Mouse (Mus musculus) liver, adult 2 months (tissue): Measurements from ENCODE around the gene Cenpn. TPM values are rescaled to one million over a fixed set of nuclear protein-coding genes. Genes with fewer than 3 reads are reported as not detected.

Experiments
- DNase-seq: peaks from one replicate; pipeline ENCODE4 v3.0.0-alpha.2; 2011; ENCODE audit warnings: low read depth, low spot score; ENCODE audit errors: extremely low read depth
- H3K27ac ChIP-seq: fragments of 200-500 bp; replicated peaks from 2 replicates; pipeline ENCODE4 v1.5.1; 2012; ENCODE audit warnings: low read depth, mild to moderate bottlenecking, control low read depth, inconsistent platforms, low read length; ENCODE audit not compliant: insufficient read depth
- H3K27me3 ChIP-seq: fragments of 200-500 bp; 2 replicates; pipeline ENCODE4 v1.6.1; 2012; ENCODE audit warnings: mild to moderate bottlenecking, moderate library complexity, low read length, inconsistent platforms; ENCODE audit not compliant: control insufficient read depth, insufficient read depth
- H3K36me3 ChIP-seq: fragments of 200-500 bp; 2 replicates; pipeline ENCODE4 v1.6.1; 2012; ENCODE audit warnings: low read length, inconsistent platforms; ENCODE audit not compliant: control insufficient read depth, insufficient read depth
- H3K4me1 ChIP-seq: fragments of 200-500 bp; 2 replicates; pipeline ENCODE4 v1.6.1; 2011; ENCODE audit warnings: low read length; ENCODE audit not compliant: control insufficient read depth, insufficient read depth
- H3K4me3 ChIP-seq: fragments of 200-500 bp; 2 replicates; pipeline ENCODE4 v1.5.1; 2011; ENCODE audit warnings: low read depth, mild to moderate bottlenecking, control low read depth, low read length, moderate library complexity; ENCODE audit not compliant: insufficient read depth
- H3K79me2 ChIP-seq: fragments of 200-500 bp; 2 replicates; pipeline ENCODE4 v1.6.1; 2012; ENCODE audit warnings: inconsistent platforms, mild to moderate bottlenecking, low read length, moderate library complexity; ENCODE audit not compliant: control insufficient read depth, insufficient read depth
- H3K9ac ChIP-seq: fragments of 200-500 bp; 2 replicates; pipeline ENCODE4 v1.6.1; 2012; ENCODE audit warnings: low read depth, mild to moderate bottlenecking, control low read depth, inconsistent platforms, low read length
- CTCF ChIP-seq: fragments of 200-500 bp; IDR thresholded peaks from 2 replicates; pipeline ENCODE4 v1.5.1; 2011; ENCODE audit warnings: low read depth, low read length, control low read depth
- POLR2A ChIP-seq: fragments of 200-500 bp; IDR thresholded peaks from 2 replicates; pipeline ENCODE4 v1.6.1; 2011; ENCODE audit warnings: low read length, control low read depth; ENCODE audit not compliant: insufficient read depth; ENCODE audit errors: extremely low read depth
- WGBS: fragments of 180-500 bp; shearing (Covaris S2); methylation state at CpG from one replicate; pipeline ENCODE4 v1.1.7; 2018; 5-methylcytosine and 5-hydroxymethylcytosine counted together
- polyA plus RNA-seq: library from polyadenylated mRNA; depleted of rRNA; stranded (reverse); fragments of >200 nt; gene quantifications from 2 replicates; pipeline ENCODE4 v1.2.3, GENCODE M21; 2012
- total RNA-seq: library from RNA; depleted of rRNA; stranded (reverse); fragments of >200 nt; gene quantifications from 2 replicates; pipeline ENCODE4 v1.2.3, GENCODE M21; 2014

Gene Cenpn
- total and polyA plus RNA-seq, 2 experiments = 0.72 to 0.74 TPM

- no peak for TF ChIP-seq POLR2A
- no peak for TF ChIP-seq CTCF
- no peak for DNase-seq
- no peak overlapping the region for H3K9ac ChIP-seq
- H3K4me3 ChIP-seq = no peak overlapping the region
- no peaks in the 10 kb centered on the region for H3K36me3 ChIP-seq
- H3K79me2 ChIP-seq = peaks cover 31% of the 10 kb centered on the region; the same call in 1 of the 2 replicates
- WGBS = 64% methylated on average over 6 of the region's 6 CpGs
- no peak overlapping the region for H3K27ac ChIP-seq
- H3K4me1 ChIP-seq = peaks cover 11% of the 10 kb centered on the region; the same call in 1 of the 2 replicates
- no peaks in the 10 kb centered on the region for H3K27me3 ChIP-seq
These were observed 25.3 kb downstream of the Cenpn start for GRCm38 (mm10) chr8:116946851-116947250.

DNA sequence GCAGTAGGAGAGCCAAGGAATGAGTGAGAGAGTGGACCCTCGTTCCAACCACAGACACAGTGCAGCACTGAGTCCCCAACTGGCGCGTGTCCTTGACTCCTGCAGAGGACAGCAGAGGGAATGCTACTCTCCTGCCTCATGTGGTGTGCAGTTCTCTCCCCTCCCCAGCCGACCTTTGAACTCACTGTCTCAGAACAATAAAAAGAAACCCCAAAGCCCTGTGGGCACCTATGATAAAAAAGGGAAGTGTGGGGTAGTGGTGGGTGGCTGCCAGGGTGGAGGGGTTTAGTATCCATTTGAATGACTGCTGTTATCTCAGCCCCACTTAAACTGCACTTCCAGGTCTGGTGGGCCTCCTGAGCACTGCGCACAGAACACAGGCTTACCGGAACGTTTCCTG lies 26.1 kb downstream of the Cenpn start:
- H3K4me3 ChIP-seq = no peak overlapping the region
- H3K27ac ChIP-seq = no peak overlapping the region
- no peaks in the 10 kb centered on the region for H3K27me3 ChIP-seq
- H3K4me1 ChIP-seq = peaks cover 11% of the 10 kb centered on the region; the same call in 1 of the 2 replicates
- DNase-seq = no peak
- H3K79me2 ChIP-seq = peaks cover 31% of the 10 kb centered on the region; the same call in 1 of the 2 replicates
- no peaks in the 10 kb centered on the region for H3K36me3 ChIP-seq
- TF ChIP-seq CTCF = no peak
- no peak for TF ChIP-seq POLR2A
- 82% methylated on average over 7 of the region's 7 CpGs for whole genome bisulfite sequencing
- H3K9ac ChIP-seq = no peak overlapping the region

DNA sequence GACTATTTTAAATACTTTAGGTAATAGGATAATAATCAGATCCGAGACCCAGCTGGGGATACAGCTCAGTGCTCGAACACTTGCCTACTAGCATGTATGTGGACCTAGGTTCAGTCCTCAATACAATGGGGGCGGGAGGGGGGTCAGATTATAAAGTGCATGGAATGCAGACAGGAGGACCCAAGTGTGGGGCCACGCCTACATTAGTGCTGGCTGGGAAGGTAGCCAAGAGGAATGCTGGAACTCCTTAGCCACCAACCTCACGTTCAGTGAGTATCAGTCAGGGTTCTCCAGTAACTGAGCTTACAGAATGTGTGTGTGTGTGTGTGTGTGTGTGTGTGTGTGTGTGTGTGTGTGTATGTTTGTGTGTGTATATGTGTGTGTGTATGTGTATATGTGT lies 29.8 kb downstream of the Cenpn start:
- Histone ChIP-seq H3K27ac (no peak overlapping the region), H3K79me2 (peaks cover 10% of the 10 kb centered on the region; the same call in 1 of the 2 replicates), H3K27me3 (no peaks in the 10 kb centered on the region), H3K4me1 (no peaks in the 10 kb centered on the region), H3K4me3 (no peak overlapping the region), H3K9ac (no peak overlapping the region), H3K36me3 (peaks cover 7% of the 10 kb centered on the region)
- 73% methylated on average over 5 of the region's 5 CpGs for WGBS
- TF ChIP-seq POLR2A (no peak), CTCF (no peak)
- no peak for DNase-seq

DNA sequence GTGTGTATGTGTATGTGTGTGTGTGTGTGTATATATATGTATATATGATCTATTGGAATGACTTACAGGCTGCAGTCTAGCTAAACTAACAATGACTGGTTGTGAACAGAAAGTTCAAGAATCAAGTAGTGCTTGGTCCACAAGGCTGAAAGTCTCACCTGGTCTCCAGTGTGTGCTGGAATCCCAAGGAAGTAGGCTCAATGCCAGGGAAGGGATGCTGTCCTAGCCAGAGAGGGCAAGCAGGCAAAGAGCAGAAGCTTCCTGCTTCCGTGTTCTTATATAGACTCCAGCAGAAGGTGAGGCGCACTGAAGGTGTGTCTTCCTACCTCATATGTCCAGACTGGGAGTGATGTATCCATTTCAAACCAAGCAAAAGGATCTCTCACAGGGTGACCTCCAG lies 30.2 kb downstream of the Cenpn start:
- Histone ChIP-seq H3K79me2 (peaks cover 10% of the 10 kb centered on the region; the same call in 1 of the 2 replicates), H3K4me3 (no peak overlapping the region), H3K27ac (no peak overlapping the region), H3K9ac (no peak overlapping the region), H3K4me1 (no peaks in the 10 kb centered on the region), H3K27me3 (no peaks in the 10 kb centered on the region), H3K36me3 (peaks cover 7% of the 10 kb centered on the region)
- TF ChIP-seq CTCF = no peak
- TF ChIP-seq POLR2A = no peak
- 81% methylated on average over 2 of the region's 2 CpGs for WGBS
- DNase-seq = no peak

GRCm38 (mm10) chr8:116952428-116952827 lies 30.9 kb downstream of the Cenpn start:
- Histone ChIP-seq H3K79me2 (peaks cover 10% of the 10 kb centered on the region; the same call in 1 of the 2 replicates), H3K27me3 (no peaks in the 10 kb centered on the region), H3K36me3 (peaks cover 9% of the 10 kb centered on the region), H3K27ac (no peak overlapping the region), H3K9ac (no peak overlapping the region), H3K4me1 (no peaks in the 10 kb centered on the region), H3K4me3 (no peak overlapping the region)
- 94% methylated on average over 8 of the region's 8 CpGs for WGBS
- DNase-seq = no peak
- no peak for TF ChIP-seq POLR2A
- no peak for TF ChIP-seq CTCF

- no peak for TF ChIP-seq POLR2A
- no peak for TF ChIP-seq CTCF
- 92% methylated on average over 9 of the region's 9 CpGs for WGBS
- Histone ChIP-seq H3K27me3 (no peaks in the 10 kb centered on the region), H3K9ac (no peak overlapping the region), H3K27ac (no peak overlapping the region), H3K4me3 (no peak overlapping the region), H3K36me3 (peaks cover 9% of the 10 kb centered on the region), H3K4me1 (no peaks in the 10 kb centered on the region), H3K79me2 (peaks cover 7% of the 10 kb centered on the region; the same call in 1 of the 2 replicates)
- no peak for DNase-seq
These were observed 32.9 kb downstream of the Cenpn start for GRCm38 (mm10) chr8:116954415-116954814.
